Mouse (Mus musculus) mouse trophoblast stem cell (cell line): Measurements from ENCODE around the gene Gabpb2.

Experiments
- in situ Hi-C, 2 experiments: fragments of 300-500 bp; cut with MseI, MboI; formaldehyde crosslinking; loops; 2 replicates in 1 of 2; 3 replicates in 1 of 2; pipeline ENCODE4 v1.15.1; 2025

Gene Gabpb2

DNA sequence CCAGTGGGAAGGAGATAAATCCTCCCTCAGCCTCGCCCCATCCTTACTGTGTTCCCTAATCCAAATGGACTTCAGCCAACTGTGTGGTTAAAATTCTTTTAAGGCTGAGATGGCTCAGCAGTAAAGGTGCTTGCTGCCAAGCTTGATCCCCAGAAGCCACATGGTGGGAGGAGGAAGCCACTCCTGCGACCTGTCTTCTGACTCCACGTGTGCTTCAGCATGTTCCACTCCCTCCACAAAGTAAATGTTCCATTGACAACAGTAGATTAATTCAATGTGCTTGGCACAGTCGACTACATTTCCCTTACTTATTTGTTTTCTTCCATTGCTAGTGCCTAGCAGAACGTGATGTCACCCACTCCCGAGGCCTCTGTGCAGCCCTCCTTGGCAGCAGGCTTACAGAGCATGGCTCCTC is 23.0 kb downstream of the Gabpb2 start:
- in situ Hi-C loops: no loop called here

GRCm38 (mm10) chr3:95186888-95187287 is 30.8 kb downstream of the Gabpb2 start:
- in situ Hi-C loops: no loop called here

DNA sequence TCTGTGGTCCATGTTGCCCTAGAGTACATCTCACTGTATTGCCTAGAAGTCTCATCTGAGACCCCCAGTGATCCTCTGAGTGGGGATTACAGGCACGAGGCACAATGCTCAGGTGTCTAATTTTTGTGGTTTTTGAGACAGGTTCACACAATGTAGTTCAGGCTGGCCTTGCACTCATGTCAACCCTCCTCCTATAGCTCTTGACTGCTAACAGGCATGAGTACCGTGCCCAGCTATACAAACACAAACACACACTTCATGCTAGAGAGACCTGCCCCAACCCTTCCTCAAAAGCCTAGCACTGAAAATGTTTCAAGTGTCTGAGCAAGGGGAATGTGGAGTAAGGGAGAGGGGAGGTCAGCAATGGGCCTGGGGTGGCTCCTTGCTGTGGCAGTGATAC is 31.6 kb downstream of the Gabpb2 start:
- in situ Hi-C loops: no loop called here

- in situ Hi-C loops: no loop called here
Measured at GRCm38 (mm10) chr3:95184796-95185577, 32.7 kb downstream of the Gabpb2 start.

- in situ Hi-C loops: no loop called here
Measured at GRCm38 (mm10) chr3:95181841-95182240, 35.9 kb downstream of the Gabpb2 start.

- in situ Hi-C loops: no loop called here
Measured at GRCm38 (mm10) chr3:95179890-95180289, 37.8 kb downstream of the Gabpb2 start.

GRCm38 (mm10) chr3:95178948-95179347 is 38.8 kb downstream of the Gabpb2 start:
- in situ Hi-C loops: no loop called here

DNA sequence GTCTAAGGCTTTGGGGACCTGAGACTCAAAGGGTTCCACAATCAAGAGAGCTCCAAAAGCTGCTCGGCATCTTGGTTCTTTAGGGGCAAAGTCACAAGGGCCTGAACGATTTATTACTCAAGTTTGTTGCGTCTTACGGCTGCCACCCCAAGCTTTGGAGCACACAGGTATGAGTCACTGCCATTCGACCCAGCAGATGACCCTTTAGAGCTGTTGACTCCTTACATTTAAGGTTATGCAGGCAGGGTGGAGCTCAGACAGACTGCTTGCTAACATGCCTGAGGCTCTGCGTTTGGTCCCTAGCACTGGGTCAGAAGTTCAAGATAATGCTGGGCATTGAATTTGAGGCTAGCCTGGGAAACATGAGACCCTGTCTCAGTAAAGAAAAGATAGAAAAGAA is 40.1 kb downstream of the Gabpb2 start:
- in situ Hi-C loops: no loop called here

DNA sequence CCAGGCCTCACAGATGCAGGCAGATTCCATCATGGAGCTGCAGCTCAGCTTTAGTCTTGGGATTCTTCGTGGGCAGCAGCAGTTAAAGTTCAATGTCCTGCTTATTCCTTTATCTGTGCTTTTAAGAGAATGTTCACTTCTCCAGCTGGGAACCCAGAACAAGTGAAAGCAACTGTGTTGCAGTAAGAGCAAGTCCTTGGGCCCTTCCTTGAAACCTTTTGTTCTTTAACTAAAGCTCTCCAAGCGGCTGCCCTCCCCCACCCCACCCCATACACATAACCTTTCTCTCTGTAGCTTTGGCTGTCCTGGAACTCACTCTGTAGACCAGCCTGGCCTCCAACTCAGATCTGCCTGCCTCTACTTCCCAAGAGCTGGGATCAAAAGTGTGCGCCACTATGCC is 41.2 kb downstream of the Gabpb2 start:
- in situ Hi-C loops: no loop called here

GRCm38 (mm10) chr3:95174011-95174592 is 43.6 kb downstream of the Gabpb2 start:
- in situ Hi-C loops: no loop called here

DNA sequence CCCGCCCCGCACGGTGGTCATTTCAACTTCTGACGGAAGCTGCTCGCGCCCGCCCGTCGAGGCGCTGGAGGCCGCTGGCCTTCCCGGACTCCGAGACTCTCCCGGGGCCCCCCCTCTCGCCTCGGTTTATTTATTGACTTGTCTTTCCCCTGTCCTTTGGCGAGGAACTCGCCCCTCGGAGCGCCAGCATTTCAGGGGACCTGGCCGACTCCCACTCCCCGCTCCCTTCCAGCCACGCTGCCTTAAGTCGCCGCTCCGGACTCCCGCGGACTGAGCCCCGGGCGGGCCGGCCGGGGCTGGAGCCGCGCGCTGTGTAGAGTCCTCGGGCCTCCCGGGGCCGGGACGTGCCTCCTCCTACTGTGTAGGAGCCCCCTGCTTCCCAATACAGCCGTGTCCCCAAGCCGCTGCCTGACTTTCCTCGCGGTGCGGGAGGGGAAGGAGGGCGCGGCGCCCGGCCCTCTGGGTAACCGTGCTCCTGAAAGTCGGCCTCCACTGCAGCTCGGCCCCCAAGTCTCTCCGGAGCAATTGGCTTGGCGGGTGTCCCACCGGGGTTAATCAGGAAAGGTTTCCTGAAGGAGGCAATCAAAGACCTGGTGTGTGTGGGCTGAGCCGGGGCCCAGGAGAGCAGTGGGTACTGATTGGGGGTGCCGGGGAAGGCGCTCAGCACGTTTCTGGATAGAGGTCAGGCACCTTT is 44.3 kb downstream of the Gabpb2 start:
- in situ Hi-C loops: no loop called here

- in situ Hi-C loops: no loop called here
Measured at GRCm38 (mm10) chr3:95172526-95173255, 45.0 kb downstream of the Gabpb2 start.

DNA sequence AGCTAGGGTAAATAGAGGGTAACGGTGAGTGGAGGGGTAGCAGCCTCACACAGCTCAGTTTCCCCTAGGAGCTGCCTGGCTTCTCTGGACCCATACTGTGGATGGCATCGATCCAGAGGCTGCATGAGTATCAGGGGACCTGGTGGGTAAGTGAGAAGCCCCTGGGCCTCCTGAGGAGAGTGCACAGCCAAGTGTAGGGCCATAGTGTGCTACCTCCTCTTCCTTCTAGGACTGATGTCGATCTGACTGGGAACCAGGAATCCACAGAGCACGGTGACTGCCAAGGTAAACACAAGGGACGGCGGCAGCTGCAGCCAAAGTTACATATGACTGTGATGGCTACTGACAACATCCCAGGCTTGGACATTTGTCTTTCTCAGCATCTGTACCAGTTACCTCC is 46.6 kb downstream of the Gabpb2 start:
- in situ Hi-C loops: no loop called here

DNA sequence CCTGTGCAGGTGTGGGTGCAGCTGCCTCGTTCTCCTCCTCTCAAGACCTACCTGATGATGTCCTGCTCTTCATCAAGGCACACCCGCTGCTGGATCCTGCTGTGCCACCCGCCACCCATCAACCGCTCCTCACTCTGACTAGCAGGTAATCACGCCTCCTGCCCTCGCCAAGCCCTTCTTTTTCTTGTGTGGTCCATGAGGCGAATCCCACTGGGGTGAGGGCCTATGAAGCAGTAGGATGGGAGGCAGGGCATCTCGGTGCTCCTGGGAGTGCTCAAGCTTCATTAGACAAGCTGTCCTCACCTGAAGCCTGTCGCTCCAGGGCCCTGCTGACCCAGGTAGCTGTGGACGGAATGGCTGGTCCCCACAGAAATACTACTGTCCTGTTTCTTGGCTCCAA is 47.7 kb downstream of the Gabpb2 start:
- in situ Hi-C loops: no loop called here

DNA sequence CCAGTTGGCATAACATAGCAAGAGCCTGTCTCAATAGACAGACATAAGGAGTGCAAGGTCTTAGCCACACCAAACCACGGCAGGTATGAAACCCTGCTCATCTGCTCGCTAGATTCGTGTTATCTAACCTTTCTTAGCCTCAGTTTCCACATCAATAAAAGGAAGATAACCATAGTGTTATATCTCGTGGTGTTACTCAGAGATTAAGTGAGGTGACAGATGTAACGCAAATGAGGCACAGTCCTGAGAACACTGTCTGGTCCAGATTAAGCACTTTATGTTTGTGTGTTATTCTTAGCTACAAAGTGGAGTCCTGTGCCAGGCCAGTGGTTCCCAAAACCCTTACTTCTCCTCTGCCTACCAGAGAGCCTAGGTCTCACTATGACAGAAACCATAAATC is 52.9 kb downstream of the Gabpb2 start:
- in situ Hi-C loops: no loop called here

DNA sequence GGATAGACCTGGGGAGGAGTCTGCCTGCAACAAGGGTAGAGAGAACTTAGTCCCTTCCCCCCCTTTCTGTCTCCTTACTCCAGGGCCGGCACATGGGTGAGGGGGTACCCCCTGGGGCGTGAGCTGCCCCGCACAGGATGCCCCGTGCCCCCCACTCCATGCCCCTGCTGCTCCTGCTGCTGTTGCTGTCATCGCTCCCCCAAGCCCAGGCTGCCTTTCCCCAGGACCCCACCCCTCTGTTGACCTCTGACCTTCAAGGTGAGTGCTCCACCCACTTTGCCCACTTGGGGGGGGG is 53.5 kb downstream of the Gabpb2 start:
- in situ Hi-C loops: no loop called here

GRCm38 (mm10) chr3:95163419-95164255 is 54.1 kb downstream of the Gabpb2 start:
- in situ Hi-C loops: no loop called here

- in situ Hi-C loops: no loop called here
Measured at GRCm38 (mm10) chr3:95162345-95162628, 55.4 kb downstream of the Gabpb2 start.

GRCm38 (mm10) chr3:95161618-95162344 is 55.9 kb downstream of the Gabpb2 start:
- in situ Hi-C loops: no loop called here

DNA sequence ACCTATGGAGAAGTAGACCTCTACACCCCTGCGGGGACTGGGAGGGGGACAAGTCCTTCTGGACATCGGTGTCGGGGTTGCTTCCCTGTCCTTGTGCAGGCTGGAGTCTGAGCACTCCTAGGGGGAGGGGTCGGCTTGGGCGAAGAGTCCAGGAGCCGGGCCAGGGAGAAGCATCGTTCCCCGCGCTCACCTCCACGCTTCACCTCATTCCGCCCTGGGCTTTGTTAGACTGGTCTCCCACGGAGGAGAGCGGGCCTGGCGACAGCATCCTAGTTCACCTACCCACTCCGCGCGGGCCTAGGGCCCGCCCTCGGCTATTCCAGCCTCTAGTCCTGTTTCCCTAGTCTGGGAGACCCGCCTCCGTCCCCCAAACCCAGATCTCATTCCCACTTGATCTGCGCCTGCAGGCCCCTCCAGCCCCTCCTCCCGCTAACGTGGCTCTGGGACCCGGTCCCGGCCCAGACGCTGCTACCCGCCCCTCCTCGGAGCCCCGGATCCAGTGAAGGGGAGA is 56.6 kb downstream of the Gabpb2 start:
- in situ Hi-C loops: no loop called here
